Mouse (Mus musculus) T-helper 17 cell (primary cell): ENCODE results near the gene C1s1.
"Not testable (repeated sequence)": the region's sequence is repeated elsewhere in the genome, so short reads cannot be mapped to it uniquely, and the experiment has no call there.

Source experiments
- in situ Hi-C, 2 experiments: fragments of 300-600 bp; cut with MboI, MseI; formaldehyde crosslinking; loops; 1 replicate in 1 of 2; 2 replicates in 1 of 2; pipeline ENCODE4 v1.15.1; 2025; ENCODE audit warnings: high pct_unique_total_duplicates in 2 of 2

Gene C1s1

DNA sequence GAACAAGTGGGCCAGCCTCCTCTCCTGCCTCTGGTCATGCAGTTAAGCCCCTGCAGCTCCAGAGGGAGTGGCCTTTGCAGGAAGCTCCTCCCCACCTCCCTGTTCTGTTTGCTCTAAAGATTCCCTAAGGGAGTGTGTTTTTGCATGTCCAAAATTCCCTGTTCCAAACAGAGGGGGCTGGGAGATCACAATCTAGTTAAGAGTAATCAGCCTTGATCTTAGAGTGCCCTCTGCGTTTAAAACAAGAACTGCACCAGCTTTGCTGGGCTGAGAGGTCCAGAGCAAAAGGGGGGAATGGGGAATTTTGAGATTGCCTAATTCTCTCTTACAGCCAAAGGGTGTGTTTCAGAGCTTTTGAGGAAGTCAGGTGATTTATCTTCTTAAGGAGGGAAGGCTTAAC, at the start of gene C1s1:
Gene C1s1 (minus strand): TSS at position 76 of the 400 bp plus-strand sequence.
- in situ Hi-C loops: not testable (repeated sequence)

DNA sequence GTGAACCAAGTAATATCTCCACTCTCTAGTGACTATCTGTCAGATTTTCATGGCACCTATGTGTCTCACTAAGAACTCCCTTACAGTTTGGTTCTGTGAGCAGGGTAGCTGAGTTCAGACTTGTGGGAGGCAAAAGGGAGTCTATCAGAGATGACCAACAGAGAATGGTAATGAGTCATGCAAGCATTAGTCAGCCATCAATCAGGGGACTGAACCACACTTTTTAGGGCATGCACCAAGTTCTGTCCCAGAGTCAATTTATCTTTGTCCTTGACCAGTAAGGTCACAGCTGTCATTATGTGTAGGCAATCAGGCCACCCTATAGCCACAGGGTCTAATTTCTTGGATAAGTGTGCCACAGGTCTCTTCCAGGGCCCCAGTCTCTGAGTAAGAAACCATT, 46.6 kb upstream of the C1s1 start:
- in situ Hi-C loops: no loop called here

DNA sequence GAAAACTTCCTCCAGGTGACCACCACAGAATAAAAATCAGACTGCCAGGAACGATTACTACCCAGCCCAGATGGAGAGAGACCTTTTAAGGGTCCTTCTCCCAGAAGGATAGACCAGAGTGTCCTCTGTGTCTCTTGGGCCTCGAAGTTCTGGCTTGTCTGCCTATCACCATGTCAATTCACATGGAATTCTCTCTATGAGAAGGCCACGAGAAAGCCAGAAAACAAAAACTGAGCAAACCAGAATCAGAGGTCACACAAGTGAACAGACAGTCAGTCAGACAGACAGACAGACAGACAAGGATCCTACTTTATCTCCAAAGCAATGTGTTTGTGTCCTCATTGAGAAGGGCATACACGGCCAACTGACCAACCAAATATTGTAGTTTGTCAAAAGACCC, 44.1 kb upstream of the C1s1 start:
- in situ Hi-C loops: no loop called here

DNA sequence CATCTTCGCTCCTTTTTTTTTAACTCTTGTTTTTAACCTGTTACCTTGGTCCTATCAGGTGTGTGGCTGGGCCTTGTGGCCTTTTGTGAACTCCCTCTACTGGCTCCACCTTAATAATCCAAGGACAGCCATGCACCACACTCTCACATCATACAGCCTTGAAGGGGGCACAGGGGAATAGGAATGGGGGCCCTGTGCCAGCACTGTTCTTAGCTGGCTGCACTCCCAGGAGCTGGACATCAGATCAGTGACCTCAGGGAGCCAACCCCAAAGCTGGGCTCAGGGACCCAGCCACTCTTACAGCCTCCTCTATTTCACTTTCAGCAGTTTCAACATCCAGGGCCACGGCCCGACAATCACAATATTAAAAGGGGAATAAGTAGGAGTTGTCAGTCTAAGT, 43.6 kb upstream of the C1s1 start:
- in situ Hi-C loops: no loop called here

DNA sequence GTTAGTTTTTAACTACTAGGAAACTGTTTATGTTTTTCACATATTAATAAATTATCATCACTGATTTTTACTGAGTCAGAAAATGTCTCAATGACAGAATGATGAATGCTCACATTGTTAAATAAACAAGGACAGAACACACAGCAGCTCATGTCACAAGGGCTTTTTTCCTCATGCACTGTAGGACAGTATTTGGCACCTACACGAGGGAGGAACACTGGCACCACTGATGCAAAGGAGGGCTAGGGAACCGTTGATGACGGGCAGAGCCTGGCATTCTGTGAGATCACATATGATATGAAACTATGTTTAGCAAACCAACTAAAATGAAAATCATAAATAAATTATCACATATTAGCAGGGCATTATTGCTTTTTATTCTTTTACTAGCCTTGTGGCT, 42.8 kb upstream of the C1s1 start:
- in situ Hi-C loops: no loop called here

DNA sequence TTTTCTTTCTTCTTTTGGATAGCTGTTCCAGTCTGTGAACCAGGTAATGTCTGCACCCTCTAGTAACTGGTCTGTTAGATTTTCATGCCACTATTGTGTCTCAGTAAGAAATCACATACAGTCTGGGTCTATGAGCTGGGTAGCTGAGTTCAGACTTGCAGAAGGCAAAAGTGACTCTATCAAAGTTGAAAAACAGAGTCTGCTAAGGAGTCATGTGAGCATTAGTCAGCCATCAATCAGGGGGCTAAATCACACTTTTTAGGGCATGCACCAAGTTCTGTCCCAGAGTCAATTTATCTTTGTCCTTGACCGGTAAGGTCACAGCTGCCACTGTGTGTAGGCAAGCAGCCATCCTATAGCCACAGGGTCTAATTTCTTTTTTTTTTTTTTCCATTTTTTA, 40.1 kb upstream of the C1s1 start:
- in situ Hi-C loops: no loop called here

DNA sequence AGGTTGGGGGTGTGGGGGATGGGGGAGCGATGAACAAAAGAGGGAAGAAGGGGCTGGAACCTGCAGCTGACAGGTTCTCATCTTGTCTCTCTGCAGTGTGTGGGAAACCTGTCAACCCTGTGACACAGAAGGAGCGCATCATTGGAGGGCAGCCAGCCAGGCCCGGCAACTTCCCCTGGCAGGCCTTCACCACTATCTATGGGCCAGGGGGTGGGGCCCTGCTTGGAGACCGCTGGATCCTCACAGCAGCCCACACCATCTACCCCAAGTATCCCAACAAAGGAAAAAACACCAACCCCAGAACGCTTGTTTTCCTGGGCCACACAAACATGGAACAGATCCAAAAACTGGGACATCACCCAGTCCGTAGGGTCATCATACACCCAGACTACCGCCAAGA, 38.0 kb upstream of the C1s1 start:
- in situ Hi-C loops: not testable (repeated sequence)

DNA sequence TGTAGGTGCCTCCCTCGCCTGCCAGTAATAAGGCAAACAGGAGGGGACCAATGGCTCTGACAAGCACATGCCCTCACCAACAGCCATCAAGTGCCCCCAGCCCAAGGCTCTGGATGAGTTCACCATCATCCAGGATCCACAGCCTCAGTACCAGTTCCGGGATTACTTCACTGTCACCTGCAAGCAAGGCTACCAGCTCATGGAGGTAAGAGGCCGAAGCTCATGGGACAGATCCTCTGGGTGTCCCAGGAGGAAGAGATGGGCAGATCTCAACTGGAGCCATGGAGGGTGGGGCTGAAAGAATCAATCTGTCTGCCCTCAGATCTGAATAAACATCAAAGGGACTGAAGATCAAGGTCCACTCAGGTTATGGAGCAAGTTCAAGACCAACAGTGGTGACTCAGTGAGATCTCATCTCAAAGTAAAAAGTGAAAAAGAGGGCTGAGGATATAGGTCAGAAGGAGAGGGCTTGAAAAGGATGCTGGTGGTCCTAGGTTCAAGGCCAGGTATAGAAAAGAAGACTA, 33.1 kb upstream of the C1s1 start:
- in situ Hi-C loops: not testable (repeated sequence)

DNA sequence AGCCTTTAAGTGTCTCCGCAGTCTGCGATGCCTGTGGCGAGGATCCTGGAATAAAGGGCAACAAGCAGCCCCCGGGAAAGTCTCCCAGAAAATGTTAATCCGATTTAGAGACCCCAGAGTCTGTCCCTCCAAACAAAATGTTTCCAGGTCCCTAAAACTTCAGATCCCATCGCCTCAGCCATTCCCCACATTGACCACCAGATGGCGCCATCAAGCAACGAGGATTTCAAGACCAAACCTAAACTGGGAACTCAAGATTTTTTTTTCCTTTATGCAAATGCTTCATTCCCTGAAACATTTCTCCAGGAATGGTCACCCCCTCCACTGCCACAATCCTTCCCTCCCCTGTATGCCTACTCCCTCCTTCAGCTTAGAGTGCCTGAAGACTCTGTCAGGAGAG, 27.9 kb upstream of the C1s1 start, which contains the start of gene C1rb:
Gene C1rb (plus strand): TSS at position 269 of the 400 bp plus-strand sequence.
- in situ Hi-C loops: loop anchor here (5.0 kb wide), 1 partner anchor 53 kb away; no protein-coding TSS in a partner anchor

DNA sequence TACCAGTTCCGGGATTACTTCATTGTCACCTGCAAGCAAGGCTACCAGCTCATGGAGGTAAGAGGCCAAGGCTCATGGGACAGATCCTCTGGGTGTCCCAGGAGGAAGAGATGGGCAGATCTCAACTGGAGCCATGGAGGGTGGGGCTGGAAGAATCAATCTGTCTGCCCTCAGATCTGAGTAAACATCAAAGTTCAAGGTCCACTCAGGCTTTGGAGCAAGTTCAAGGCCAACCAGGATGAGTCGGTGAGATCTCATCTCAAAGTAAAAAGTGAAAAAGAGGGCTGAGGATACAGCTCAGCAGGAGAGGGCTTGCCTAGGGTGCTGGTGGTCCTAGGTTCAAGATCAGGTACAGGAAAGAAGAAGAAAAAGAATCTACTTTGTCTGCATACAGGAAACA, 19.5 kb upstream of the C1s1 start:
- in situ Hi-C loops: not testable (repeated sequence)

DNA sequence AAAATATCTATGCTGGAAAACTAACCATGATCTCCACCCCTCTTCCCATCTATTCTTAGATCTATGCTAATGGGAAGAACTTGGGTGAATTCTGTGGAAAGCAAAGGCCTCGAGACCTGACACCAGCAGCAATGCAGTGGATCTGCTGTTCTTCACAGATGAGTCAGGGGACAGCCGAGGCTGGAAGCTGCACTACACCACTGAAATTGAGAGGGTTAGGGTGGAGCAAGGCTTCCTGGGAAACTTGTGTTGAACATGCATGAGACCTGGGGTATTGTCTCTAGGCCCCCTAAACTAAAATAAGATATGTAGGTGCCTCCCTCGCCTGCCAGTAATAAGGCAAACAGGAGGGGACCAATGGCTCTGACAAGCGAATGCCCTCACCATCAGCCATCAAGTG, 19.0 kb upstream of the C1s1 start:
- in situ Hi-C loops: not testable (repeated sequence)

DNA sequence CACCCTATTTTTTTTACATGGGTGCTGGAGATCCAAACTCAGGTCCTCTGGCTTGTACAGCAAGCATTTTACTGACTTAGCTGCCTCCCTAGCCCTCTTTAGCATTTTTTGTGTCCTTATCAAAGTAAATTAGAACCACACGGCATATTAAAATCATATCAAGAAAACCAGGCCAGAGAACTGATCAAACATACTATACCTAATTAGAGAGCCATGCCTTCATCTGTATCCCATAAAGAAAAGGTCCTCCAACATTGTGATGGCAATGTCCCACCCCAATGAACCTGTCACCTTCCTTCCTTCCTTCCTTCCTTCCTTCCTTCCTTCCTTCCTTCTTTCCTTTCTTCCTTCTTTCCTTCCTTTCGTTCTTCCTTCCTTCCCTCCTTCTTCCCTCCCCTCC, 13.8 kb upstream of the C1s1 start:
- in situ Hi-C loops: not testable (repeated sequence)

DNA sequence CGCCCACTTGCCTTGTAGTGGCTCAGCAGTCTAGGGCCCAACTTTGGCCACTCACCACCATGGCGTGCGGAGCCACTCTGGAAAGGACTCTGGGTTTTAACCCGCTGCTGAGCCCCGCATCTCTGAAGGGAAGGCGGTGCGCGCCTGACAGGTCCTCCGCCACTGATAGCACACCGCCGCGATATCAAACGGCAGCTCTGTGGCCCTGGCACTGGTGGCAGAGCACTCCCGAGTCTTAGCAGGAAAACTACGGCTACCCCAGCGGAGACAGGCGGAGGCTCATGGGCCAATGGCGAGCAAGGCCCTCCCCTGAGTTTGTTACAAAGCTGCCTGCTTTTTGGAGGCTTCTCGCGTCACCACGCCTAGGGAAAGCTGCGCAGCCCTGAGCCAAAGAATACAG, 10.6 kb upstream of the C1s1 start:
- in situ Hi-C loops: no loop called here

DNA sequence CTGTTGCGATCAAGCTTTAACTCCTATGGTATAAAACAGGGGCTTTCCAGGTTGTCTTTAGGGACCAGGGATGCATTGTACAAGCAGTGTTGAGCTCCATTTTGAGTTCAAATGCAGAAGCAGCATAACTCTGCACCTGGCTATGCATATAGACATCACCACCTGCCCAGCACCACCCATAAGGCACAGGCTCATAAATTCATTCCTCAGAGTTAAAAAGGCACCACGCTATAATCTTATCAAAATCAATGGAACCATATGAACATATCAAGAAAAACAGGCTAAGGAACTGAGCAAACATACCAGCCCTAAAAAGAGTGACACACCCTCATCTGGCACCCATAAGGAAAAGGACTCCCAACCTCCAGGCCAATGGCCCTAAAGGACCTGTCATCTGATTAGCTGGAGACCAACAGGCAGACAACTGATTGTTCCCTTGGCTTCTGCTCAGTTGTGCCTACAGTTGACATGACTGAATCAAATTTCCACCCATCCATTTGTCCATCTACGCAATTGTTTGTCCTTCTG, 6.9 kb upstream of the C1s1 start:
- in situ Hi-C loops: loop anchor here in 1 of 2 experiments (5.0 kb wide), 1 partner anchor 98 kb away; no protein-coding TSS in a partner anchor

DNA sequence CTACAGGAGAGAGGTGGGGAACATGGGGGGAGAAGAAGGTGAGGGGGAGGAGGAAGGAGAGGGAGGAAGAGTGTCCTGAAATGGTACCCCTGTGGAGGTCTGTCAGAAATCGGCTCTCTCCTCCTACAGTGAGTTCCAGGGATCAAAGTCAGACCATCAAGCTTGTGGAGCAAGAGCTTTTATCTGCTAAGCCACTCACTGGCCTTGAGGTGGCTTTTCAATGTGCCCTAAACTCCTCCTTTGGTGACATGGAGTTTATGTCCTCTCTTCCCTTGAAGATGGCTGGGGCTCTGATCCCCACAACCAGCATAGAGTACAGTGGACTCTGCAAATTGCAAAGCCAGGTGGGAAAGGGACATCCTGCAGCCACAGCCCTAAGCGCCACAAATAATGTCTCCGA, 5.8 kb upstream of the C1s1 start:
- in situ Hi-C loops: loop anchor here in 1 of 2 experiments (5.0 kb wide), 1 partner anchor 99 kb away; no protein-coding TSS in a partner anchor

DNA sequence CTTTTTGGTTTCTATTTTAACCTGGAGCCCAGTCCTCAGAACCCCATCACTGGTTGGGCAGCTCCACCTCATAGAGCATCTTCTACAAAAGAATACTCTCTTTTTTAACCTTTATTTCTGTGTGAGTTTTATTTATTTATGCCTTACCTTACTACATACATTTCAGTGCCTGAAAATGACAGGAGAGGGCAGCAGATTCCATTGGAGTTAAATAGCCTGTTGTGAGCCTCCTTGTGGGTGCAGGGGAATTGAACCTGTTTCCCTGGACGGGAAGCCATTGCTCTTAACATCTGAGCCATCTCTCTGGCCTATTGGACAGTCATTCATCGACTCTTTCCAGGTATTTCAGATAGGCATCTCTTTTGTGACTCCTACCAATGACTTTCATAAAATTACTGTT, 3.3 kb upstream of the C1s1 start:
- in situ Hi-C loops: loop anchor here in 1 of 2 experiments (5.0 kb wide), 1 partner anchor 102 kb away; no protein-coding TSS in a partner anchor

DNA sequence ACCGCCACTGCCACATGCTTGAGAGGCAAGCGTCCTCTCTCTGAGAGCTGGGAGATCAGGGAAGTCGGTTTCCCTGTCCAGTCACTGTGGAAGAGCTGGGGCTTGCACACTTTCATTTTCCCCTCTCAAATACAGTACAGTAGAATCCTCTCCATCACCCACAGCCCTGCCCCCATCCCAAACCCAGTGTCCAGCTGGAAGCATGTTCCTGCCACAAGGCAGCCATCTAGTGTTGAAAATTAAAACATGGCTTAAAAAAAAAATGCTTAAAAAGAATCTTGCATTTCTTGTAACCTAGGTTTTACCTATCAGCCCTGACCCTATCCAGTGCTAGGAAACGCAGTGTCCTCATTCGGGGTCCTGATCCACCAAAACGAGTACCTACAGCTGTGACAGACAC, 2.3 kb upstream of the C1s1 start:
- in situ Hi-C loops: no loop called here

DNA sequence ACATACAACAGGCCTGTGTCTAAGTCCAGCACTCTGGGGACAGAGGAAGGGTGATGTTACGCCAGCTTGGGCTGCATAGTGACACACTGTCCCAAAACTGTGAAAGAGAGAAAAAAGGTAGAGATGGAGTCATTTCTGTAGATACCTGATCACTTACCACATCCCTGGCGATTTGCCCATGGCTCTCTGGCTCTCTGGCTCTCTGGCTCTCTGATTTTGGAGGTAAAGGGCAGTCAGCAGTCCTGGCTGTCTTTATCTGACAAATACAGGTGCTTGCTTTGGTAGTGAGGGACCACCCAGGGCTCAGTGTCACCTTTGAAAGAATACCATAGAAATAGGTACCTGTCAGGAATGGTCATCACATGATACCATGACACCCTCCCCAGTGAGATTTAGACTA, 983 bp downstream of the C1s1 start:
- in situ Hi-C loops: not testable (repeated sequence)

DNA sequence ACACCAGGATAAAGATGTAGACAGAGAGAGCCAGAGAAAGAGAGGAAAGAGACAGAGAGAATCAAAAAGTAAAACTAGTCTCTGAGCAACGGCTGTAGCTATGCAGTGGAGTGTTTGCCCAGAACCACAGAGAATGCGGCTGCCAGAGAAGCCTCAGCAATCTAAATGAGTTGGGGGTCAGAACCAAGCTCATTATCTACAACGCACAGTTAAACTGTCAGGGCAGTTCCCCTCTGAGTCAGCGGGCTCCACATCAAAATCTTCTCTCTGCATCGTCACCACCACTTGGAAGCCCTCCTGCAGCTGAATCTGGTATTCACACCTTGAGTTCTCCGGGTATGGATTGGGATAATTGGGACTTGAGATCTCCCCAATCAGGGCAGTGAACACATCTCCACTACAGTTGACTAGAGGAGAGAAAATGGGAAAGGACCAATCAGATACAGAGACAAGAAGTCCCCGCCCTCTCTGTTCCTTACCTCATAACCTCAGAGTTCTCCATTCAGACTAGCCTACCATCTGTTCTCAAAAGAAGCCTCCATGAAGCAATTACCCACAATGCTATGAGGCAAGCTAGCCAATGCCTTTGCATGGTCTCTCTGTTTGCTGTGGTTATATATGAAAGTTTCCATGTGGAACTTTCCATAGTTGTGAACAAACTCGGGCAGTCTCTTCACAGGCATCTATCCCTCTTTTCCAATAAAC, 5.9 kb downstream of the C1s1 start:
- in situ Hi-C loops: not testable (repeated sequence)

DNA sequence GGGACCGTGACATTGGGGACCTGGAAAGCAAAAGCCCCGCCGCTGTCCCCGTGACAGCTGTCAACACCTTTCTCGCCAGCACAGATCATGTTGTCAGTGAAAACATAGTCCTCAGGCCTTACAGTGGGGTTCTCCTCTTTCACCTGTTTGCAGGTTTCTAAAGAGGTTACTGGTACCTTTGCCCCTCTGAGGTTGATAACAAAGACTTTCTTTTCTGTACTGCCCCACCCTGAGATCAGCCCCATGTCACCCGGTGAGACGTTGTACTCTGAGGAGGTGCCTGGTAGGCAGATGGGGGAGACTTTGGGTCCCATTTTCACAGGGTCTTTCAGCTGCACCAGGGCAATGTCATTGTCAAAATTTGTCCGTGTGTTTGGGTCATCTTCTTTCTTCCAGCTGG, 11.1 kb downstream of the C1s1 start:
- in situ Hi-C loops: loop anchor here (5.0 kb wide), 1 partner anchor 96 kb away; no protein-coding TSS in a partner anchor

DNA sequence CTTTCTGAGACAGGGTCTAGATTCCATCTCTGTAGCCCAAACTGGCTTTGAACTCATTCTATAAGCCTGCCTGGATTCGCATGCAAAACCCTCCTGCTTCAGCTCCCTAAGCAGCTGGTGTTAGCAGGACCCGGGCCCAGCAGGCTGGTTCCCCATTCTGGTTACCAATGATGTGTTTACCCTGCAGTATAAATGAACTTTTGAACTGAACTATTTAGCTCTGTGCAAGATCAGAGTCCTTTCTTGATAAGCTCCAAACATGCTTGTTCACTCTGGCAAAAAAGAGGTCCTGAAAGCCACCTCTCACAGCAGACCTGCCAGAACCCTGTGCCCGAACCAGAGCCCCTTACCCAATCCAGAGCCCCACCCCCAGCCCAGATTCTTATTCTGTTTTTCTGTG, 14.3 kb downstream of the C1s1 start:
- in situ Hi-C loops: loop anchor here in 1 of 2 experiments (10.0 kb wide), 1 partner anchor 1463 kb away; no protein-coding TSS in a partner anchor

DNA sequence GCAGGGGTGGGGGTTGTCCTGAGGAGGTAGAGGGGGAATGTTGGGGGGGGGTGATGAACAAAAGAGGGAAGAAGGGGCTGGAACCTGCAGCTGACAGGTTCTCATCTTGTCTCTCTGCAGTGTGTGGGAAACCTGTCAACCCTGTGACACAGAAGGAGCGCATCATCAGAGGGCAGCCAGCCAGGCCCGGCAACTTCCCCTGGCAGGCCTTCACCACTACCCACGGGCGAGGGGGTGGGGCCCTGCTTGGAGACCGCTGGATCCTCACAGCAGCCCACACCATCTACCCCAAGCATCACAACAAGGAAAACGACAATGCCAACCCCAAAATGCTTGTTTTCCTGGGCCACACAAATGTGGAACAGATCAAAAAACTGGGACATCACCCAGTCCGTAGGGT, 20.1 kb downstream of the C1s1 start:
- in situ Hi-C loops: loop anchor here in 1 of 2 experiments (10.0 kb wide), 1 partner anchor 1457 kb away; no protein-coding TSS in a partner anchor

DNA sequence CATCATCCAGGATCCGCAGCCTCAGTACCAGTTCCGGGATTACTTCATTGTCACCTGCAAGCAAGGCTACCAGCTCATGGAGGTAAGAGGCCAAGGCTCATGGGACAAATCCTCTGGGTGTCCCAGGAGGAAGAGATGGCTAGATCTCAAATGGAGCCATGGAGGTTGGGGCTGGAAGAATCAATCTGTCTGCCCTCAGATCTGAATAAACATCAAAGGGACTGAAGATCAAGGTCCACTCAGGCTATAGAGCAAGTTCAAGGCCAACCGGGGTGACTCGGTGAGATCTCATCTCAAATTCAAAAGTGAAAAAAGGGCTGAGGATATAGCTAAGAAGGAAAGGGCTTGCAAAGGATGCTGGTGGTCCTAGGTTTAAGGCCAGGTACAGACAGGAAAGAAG, 24.4 kb downstream of the C1s1 start:
- in situ Hi-C loops: loop anchor here (5.0 kb wide), 1 partner anchor 55 kb away; the partner anchor contains the start of gene C1rb (in 2 of the 2)
